Mouse (Mus musculus): ENCODE data around the gene Pde4c. TPM values are rescaled to one million over a fixed set of nuclear protein-coding genes. Genes with fewer than 3 reads are reported as not detected.

Pde4c gene
- total and polyA plus RNA-seq, 3 experiments, result 0.65 to 3.0 TPM; not detected in 1

DNA sequence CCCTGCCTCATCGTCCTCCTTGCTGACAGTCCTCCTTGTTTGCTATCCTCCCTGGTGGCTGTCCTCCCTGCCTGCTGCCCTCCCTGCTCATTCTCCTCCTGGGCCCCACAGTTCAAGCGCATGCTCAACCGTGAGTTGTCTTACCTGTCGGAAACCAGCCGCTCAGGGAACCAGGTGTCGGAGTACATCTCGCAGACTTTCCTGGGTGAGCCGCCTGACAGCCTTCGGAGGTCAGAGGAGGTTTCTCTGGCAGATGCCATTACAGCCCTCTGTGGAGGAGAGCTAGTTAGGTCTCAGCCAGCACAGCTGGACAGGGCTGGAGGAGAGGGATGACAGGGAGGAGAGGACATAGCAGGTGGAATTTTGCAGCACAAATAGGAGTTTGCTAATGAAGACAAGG lies 23.2 kb downstream of the Pde4c start:
- Histone ChIP-seq H3K4me1 (ENCODE audit: control insufficient read depth in 1 of 2, insufficient read depth in 2 of 2, low read length in 2 of 2) (no peaks in the 10 kb centered on the region), H3K36me3 (ENCODE audit: control insufficient read depth in 1 of 2, insufficient read depth in 2 of 2, low read length in 2 of 2) (no peaks in the 10 kb centered on the region), H3K27me3 (ENCODE audit: control insufficient read depth in 1 of 2, insufficient read depth in 2 of 2, low read length in 2 of 2) (no peaks in the 10 kb centered on the region), H3K4me3 (ENCODE audit: control insufficient read depth in 1 of 2, insufficient read depth in 1 of 2, low read depth in 2 of 2, low read length in 2 of 2) (no peak overlapping the region), H3K9ac (ENCODE audit: control insufficient read depth, low read depth, low read length, poor library complexity, severe bottlenecking) (no peak overlapping the region), H3K79me2 (ENCODE audit: control insufficient read depth, insufficient read depth, low read length, poor library complexity) (no peaks in the 10 kb centered on the region), H3K9me3 (replicated peaks; ENCODE audit: insufficient read depth, low read length) (no peaks in the 10 kb centered on the region), H3K27ac (ENCODE audit: control insufficient read depth, low read depth, low read length) (no peak overlapping the region)
- DNase-seq (ENCODE audit: low read depth, low spot score), result no peak
- TF ChIP-seq BHLHE40 (IDR thresholded peaks at IDR 0.05; ENCODE audit: borderline replicate concordance, low read depth, low read length), result no peak
- no peak for TF ChIP-seq E2F4 (IDR thresholded peaks at IDR 0.05; ENCODE audit: borderline replicate concordance, low read depth, low read length)
- TF ChIP-seq ZC3H11A (IDR thresholded peaks at IDR 0.05; ENCODE audit: low read depth, low read length), result no peak
- TF ChIP-seq ZMIZ1 (IDR thresholded peaks at IDR 0.05; ENCODE audit: low read depth, low read length), result no peak
- TF ChIP-seq USF2 (IDR thresholded peaks at IDR 0.05; ENCODE audit: borderline replicate concordance in 1 of 2, insufficient read depth in 1 of 2, low read depth in 1 of 2, low read length in 2 of 2), result no peak
- TF ChIP-seq MYB (IDR thresholded peaks at IDR 0.05; ENCODE audit: low read depth, low read length), result no peak
- TF ChIP-seq POLR2A (IDR thresholded peaks at IDR 0.05; ENCODE audit: control insufficient read depth in 1 of 2, insufficient read depth in 1 of 2, low read depth in 1 of 2, low read length in 2 of 2, poor library complexity in 1 of 2), result no peak
- TF ChIP-seq MXI1 (IDR thresholded peaks at IDR 0.05; ENCODE audit: low read depth, low read length), result no peak
- TF ChIP-seq UBTF (IDR thresholded peaks at IDR 0.05; ENCODE audit: borderline replicate concordance, insufficient read depth, low read depth, low read length), result no peak
- no peak for TF ChIP-seq KAT2A (conservative IDR thresholded peaks at IDR 0.05; ENCODE audit: low read depth, low read length)
- TF ChIP-seq TCF12 (IDR thresholded peaks at IDR 0.05; ENCODE audit: low read depth, low read length), result no peak
- no peak for TF ChIP-seq HCFC1 (IDR thresholded peaks at IDR 0.05; ENCODE audit: low read depth, low read length)
- TF ChIP-seq ZKSCAN1 (IDR thresholded peaks at IDR 0.05; ENCODE audit: low read depth, low read length), result no peak

DNA sequence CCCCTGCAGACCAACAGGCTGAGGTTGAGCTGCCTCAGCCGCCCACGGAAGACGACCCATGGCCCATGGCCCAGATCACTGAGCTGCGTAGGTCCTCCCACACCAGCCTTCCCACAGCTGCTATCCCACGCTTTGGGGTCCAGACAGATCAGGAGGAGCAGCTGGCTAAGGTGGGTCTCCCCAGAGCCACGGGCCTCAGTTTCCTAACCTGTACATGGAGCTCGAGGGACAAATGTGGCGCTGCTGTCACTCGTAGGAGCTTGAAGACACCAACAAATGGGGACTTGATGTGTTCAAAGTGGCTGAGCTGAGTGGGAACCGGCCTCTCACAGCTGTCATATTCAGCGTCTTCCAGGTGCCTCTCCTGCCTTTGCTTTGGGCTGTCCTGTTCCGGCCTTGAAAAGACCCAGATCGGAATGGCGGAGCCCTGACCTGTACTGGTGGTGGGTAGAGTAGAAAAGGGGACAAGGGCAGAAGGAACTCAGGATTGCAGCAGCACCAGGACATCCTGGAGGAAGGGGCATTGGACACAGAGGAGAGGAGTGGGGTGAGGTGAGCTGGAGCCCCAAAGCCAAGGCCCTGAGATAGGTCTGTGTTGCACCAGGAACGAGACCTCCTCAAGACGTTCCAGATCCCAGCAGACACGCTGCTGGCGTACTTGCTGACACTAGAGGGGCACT lies 23.8 kb downstream of the Pde4c start:
- Histone ChIP-seq H3K9ac (ENCODE audit: control insufficient read depth, low read depth, low read length, poor library complexity, severe bottlenecking) (no peak overlapping the region), H3K27me3 (ENCODE audit: control insufficient read depth in 1 of 2, insufficient read depth in 2 of 2, low read length in 2 of 2) (no peaks in the 10 kb centered on the region), H3K36me3 (ENCODE audit: control insufficient read depth in 1 of 2, insufficient read depth in 2 of 2, low read length in 2 of 2) (peaks cover 0 to 2% of the 10 kb centered on the region in 2 experiments; a peak in 2 of 4 replicates), H3K4me1 (ENCODE audit: control insufficient read depth in 1 of 2, insufficient read depth in 2 of 2, low read length in 2 of 2) (peaks cover 0 to 3% of the 10 kb centered on the region in 2 experiments; a peak in 2 of 4 replicates), H3K79me2 (ENCODE audit: control insufficient read depth, insufficient read depth, low read length, poor library complexity) (no peaks in the 10 kb centered on the region), H3K4me3 (ENCODE audit: control insufficient read depth in 1 of 2, insufficient read depth in 1 of 2, low read depth in 2 of 2, low read length in 2 of 2) (no peak overlapping the region), H3K27ac (ENCODE audit: control insufficient read depth, low read depth, low read length) (no peak overlapping the region), H3K9me3 (replicated peaks; ENCODE audit: insufficient read depth, low read length) (no peaks in the 10 kb centered on the region)
- no peak for TF ChIP-seq ELF1 (IDR thresholded peaks at IDR 0.05; ENCODE audit: low read depth, low read length)
- no peak for DNase-seq (ENCODE audit: low read depth, low spot score)
